Mouse (Mus musculus) midbrain, postnatal 0 days (tissue): Measurements from ENCODE around the gene Hexb. TPM values are rescaled to one million over a fixed set of nuclear protein-coding genes. Genes with fewer than 3 reads are reported as not detected.

ENCODE experiments used
- ATAC-seq: fragments of 200-750 bp; cut with Nextera tagmentation; 2 replicates; pipeline ENCODE4 v1.8.0; 2017; ENCODE audit warnings: moderate number of reproducible peaks, mild to moderate bottlenecking, moderate TSS enrichment, moderate library complexity; ENCODE audit not compliant: low FRiP score
- DNase-seq: peaks from one replicate; pipeline ENCODE4 v3.0.0-alpha.2; 2015; ENCODE audit warnings: low spot score
- H3K27ac ChIP-seq: fragments of 300-500 bp; sonication (generic); 2 replicates; pipeline ENCODE4 v1.5.1; 2014; ENCODE audit warnings: low read depth, mild to moderate bottlenecking, low read length, mixed read lengths
- H3K27me3 ChIP-seq: fragments of 300-500 bp; sonication (generic); 2 replicates; pipeline ENCODE4 v1.6.1; 2014; ENCODE audit warnings: low read length, control low read depth, mixed read lengths; ENCODE audit not compliant: insufficient read depth
- H3K36me3 ChIP-seq: fragments of 300-500 bp; sonication (generic); 2 replicates; pipeline ENCODE4 v1.6.1; 2014; ENCODE audit warnings: low read length, control low read depth, mixed read lengths; ENCODE audit not compliant: insufficient read depth
- H3K4me1 ChIP-seq: fragments of 300-500 bp; sonication (generic); 2 replicates; pipeline ENCODE4 v1.6.1; 2014; ENCODE audit warnings: mild to moderate bottlenecking, control low read depth, antibody characterized with exemption, low read length, mixed read lengths; ENCODE audit not compliant: insufficient read depth
- H3K4me2 ChIP-seq: fragments of 300-500 bp; sonication (generic); 2 replicates; pipeline ENCODE4 v1.6.1; 2014; ENCODE audit warnings: low read depth, mild to moderate bottlenecking, low read length, mixed read lengths; ENCODE audit not compliant: poor library complexity, severe bottlenecking
- H3K4me3 ChIP-seq: fragments of 300-500 bp; sonication (generic); 2 replicates; pipeline ENCODE4 v1.5.1; 2014; ENCODE audit warnings: low read depth, mild to moderate bottlenecking, low read length, moderate library complexity
- H3K9ac ChIP-seq: fragments of 300-500 bp; sonication (generic); replicated peaks from 2 replicates; pipeline ENCODE4 v1.6.1; 2014; ENCODE audit warnings: mild to moderate bottlenecking, low read length, moderate library complexity, mixed read lengths; ENCODE audit not compliant: poor library complexity, severe bottlenecking
- H3K9me3 ChIP-seq: fragments of 300-500 bp; sonication (generic); 2 replicates; pipeline ENCODE4 v1.6.1; 2016; ENCODE audit warnings: low read length, control low read depth
- CTCF ChIP-seq: IDR thresholded peaks from 2 replicates; pipeline ENCODE4 v1.5.1; 2016; ENCODE audit warnings: antibody characterized with exemption, mild to moderate bottlenecking
- WGBS: fragments of 180-500 bp; shearing (Covaris S2); extraction: QIAGEN DNeasy Blood & Tissue Kit; methylation state at CpG from one replicate; pipeline ENCODE4 v1.1.7; 2014; 5-methylcytosine and 5-hydroxymethylcytosine counted together
- polyA plus RNA-seq: library from polyadenylated mRNA; unstranded; fragments of >200 nt; fragmentation: Nextera tagmentation; extraction: Ambion mirVana; gene quantifications from 2 replicates; pipeline ENCODE4 v1.2.1, GENCODE M21; 2015
- total RNA-seq: library from RNA; depleted of rRNA; stranded (reverse); fragments of >200 nt; gene quantifications from 2 replicates; pipeline ENCODE4 v1.2.3, GENCODE M21; 2014

Hexb gene
- total and polyA plus RNA-seq, 2 experiments from 2014 or later: 57.7 to 70.5 TPM

- Histone ChIP-seq H3K27me3 (no peaks in the 10 kb centered on the region), H3K27ac (peak overlapping the region; percentile 89), H3K4me3 (peak overlapping the region; percentile 63; the same call in 1 of the 2 replicates), H3K9ac (no peak overlapping the region; the same call in 1 of the 2 replicates), H3K36me3 (no peaks in the 10 kb centered on the region), H3K9me3 (no peaks in the 10 kb centered on the region), H3K4me2 (peak overlapping the region; percentile 72), H3K4me1 (peaks cover 12% of the 10 kb centered on the region; the same call in 1 of the 2 replicates)
- peak; percentile 92 for TF ChIP-seq CTCF
- ATAC-seq: peak; percentile 50
- peak; percentile 91 for DNase-seq
- 3% methylated on average over 23 of the region's 23 CpGs for WGBS
These were observed 41.4 kb upstream of the Hexb start for GRCm38 (mm10) chr13:97239343-97240180.

DNA sequence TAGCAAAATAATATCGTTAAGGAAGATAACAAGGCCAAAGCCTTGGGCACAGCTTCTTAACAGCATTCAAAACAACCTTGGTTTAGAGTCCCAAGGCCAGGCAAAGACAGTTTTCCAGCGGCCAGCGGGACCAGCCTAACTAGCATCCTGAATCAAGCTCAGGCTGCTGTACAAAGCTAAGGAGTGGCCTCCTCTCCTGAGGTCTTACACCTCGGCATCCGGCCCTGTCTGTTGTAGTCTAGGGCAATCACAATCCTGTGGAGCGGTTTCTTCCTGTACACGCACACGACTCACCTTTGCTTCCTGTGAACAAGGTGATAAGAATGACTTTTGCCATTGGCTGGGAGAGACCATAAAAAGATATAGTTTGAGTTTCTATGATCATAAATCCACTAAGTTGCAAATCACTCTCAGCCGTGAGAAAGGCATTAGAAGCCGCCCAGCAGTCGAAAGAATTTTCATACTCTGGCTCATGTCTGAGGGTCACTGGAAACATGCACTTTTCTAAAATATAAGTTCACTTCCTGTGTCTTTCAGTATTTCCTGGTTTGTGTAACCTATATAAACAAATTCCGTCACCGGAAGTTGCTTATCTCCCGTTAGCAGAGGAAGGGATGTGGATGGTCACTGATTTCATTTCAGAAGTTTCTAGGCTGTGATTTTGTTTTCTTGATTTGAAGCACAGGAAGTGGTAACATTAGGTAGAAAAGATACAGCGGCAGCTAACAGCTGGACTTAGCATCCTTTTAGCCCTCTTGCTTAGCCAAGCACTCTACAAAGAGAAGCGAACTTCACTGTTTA lies 40.2 kb upstream of the Hexb start:
- H3K4me2 ChIP-seq: no peak overlapping the region; the same call in 1 of the 2 replicates
- 58% methylated on average over 16 of the region's 16 CpGs for WGBS

GRCm38 (mm10) chr13:97237700-97238099 lies 39.5 kb upstream of the Hexb start:
- 17% methylated on average over 3 of the region's 3 CpGs for WGBS

More for the DNA sequence above, 40.2 kb upstream of the Hexb start:
- Histone ChIP-seq H3K4me1 (peaks cover 12% of the 10 kb centered on the region; the same call in 1 of the 2 replicates), H3K27ac (peak overlapping the region; percentile 89; the same call in 1 of the 2 replicates), H3K36me3 (no peaks in the 10 kb centered on the region), H3K9ac (no peak overlapping the region; the same call in 1 of the 2 replicates), H3K27me3 (no peaks in the 10 kb centered on the region), H3K9me3 (no peaks in the 10 kb centered on the region), H3K4me3 (no peak overlapping the region)
- DNase-seq (no peak), ATAC-seq (no peak)
- no peak for TF ChIP-seq CTCF

DNA sequence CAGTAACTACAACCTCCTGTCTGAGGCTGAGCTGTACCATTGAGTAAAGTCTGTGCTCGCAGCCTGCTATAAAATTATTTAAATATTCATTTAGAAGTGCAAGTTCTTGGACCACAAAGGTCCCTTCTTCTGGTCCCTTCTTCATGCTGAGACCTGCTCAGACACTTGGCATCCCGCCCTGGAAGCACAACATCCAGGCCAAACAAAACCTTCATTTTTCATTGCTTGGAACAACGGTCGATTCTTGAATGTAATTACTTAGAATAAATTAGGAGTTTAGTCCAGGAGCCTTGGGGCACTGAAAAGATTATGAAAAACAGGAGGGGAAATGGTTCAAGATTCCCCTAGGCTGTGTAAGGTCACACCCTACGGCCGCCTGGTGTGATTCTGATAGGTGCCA lies 37.8 kb upstream of the Hexb start:
- no peak for ATAC-seq
- Histone ChIP-seq H3K9ac (no peak overlapping the region), H3K27me3 (no peaks in the 10 kb centered on the region), H3K4me3 (no peak overlapping the region), H3K4me2 (no peak overlapping the region), H3K9me3 (no peaks in the 10 kb centered on the region), H3K27ac (no peak overlapping the region), H3K4me1 (peaks cover 6% of the 10 kb centered on the region; the same call in 1 of the 2 replicates), H3K36me3 (no peaks in the 10 kb centered on the region)
- WGBS: 60% methylated on average over 6 of the region's 6 CpGs
- no peak for TF ChIP-seq CTCF
- no peak for DNase-seq

More at GRCm38 (mm10) chr13:97237700-97238099, 39.5 kb upstream of the Hexb start:
- H3K27me3 ChIP-seq: no peaks in the 10 kb centered on the region
- no peak for ATAC-seq
- no peak overlapping the region for H3K4me3 ChIP-seq
- H3K9ac ChIP-seq: no peak overlapping the region; the same call in 1 of the 2 replicates
- no peak overlapping the region for H3K27ac ChIP-seq
- no peak overlapping the region for H3K4me2 ChIP-seq
- H3K9me3 ChIP-seq: no peaks in the 10 kb centered on the region
- H3K4me1 ChIP-seq: peaks cover 8% of the 10 kb centered on the region; the same call in 1 of the 2 replicates
- no peak for DNase-seq
- H3K36me3 ChIP-seq: no peaks in the 10 kb centered on the region
- TF ChIP-seq CTCF: no peak

DNA sequence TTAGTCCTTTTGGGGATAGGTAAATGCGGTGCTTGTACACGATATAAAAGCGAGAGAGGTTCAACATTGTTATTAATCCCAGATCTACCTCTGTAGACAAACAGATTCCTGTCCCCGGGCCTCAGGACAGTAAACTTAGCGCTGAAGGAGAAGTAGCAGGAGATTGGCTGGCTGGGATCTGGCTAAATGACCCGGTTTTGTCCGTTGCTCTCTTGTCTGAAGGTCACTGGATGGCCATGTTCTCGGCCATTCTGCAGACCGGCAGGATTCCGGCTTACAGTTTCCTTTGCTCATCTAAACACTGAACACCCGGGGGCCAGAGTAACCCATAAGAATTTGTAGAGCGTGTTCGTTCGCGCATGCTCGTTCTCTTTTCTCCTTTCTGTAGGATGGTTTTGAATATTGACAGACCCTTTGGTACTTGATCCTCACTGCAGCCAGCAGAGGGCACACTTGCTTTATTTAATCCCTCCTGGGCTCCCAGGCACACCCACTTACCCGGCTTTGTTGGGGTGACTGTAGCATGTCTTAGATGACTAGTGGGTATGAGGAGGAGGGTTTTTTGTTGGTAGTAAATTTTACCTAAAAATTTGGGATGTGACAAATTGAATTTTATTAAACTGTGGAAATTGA lies 36.7 kb upstream of the Hexb start:
- TF ChIP-seq CTCF: peak; percentile 90
- 18% methylated on average over 17 of the region's 17 CpGs for WGBS
- H3K27ac ChIP-seq: no peak overlapping the region
- peak overlapping the region; percentile 22 for H3K4me3 ChIP-seq
- H3K4me2 ChIP-seq: peak overlapping the region; percentile 52
- DNase-seq (peak; percentile 94), ATAC-seq (peak; percentile 75; the same call in 1 of the 2 replicates)
- H3K36me3 ChIP-seq: no peaks in the 10 kb centered on the region
- no peaks in the 10 kb centered on the region for H3K9me3 ChIP-seq
- no peaks in the 10 kb centered on the region for H3K27me3 ChIP-seq
- H3K4me1 ChIP-seq: peaks cover 6% of the 10 kb centered on the region; the same call in 1 of the 2 replicates
- peak overlapping the region; percentile 30; the same call in 1 of the 2 replicates for H3K9ac ChIP-seq
